Mouse (Mus musculus) fat pad, adult 2 months (tissue): ENCODE results near the gene E130308A19Rik.

Experiments
- DNase-seq: peaks from one replicate; pipeline ENCODE4 v3.0.0-alpha.2; 2011; ENCODE audit warnings: low read depth, low spot score; ENCODE audit errors: extremely low read depth

Gene E130308A19Rik

DNA sequence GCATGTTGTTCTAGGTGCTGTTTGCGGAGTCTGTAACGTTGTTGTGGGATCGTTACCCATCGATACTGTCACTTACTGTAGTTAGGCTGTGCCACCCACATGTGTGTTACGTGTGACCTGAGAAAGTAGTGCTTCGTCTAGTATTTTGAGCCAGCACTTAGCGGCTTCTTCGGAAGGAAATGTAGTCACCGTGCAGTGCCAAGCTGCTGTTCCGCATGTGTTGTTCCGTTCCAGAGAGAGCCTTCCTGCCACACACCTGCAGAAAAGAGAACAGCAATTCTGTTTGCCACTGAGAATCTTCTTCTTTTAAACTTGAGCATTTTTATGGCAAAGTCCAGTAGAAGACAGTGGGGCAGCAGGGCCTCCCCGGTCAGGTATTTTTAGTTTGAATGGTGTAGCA lies 100.5 kb downstream of the E130308A19Rik start:
- DNase-seq: no peak

DNA sequence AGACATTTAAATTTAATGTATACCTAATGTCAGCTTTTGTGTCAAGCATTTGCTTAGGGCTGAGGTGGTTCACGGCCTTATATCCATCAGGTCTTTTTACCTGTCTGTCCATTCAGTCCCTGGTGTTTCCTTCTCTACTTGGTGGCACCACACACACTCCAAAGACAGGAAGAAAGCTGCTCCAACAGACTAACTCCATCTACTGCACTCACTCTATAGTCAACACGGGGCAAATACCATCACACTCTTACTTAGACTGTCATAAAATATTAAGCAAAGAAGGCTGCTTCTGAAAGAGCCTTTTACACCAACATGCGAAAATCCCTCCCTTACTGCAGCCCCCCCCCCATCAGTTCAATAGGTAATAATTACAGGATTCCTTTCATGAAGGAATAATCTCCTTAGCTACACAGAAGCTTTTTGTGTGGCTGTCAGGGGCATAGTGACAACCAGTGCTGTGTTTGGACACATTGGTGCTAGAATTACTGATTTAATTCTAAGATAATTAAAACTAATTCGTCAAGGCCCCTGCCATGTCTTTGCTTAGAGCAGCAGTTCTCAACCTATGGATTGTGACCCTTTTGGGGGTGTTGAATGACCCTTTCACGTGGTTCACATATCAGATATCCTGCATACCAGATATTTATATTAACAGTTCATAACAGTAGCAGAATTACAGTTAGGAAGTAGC lies 101.3 kb downstream of the E130308A19Rik start:
- no peak for DNase-seq

GRCm38 (mm10) chr4:59727878-59728261 lies 101.9 kb downstream of the E130308A19Rik start:
- DNase-seq: no peak

DNA sequence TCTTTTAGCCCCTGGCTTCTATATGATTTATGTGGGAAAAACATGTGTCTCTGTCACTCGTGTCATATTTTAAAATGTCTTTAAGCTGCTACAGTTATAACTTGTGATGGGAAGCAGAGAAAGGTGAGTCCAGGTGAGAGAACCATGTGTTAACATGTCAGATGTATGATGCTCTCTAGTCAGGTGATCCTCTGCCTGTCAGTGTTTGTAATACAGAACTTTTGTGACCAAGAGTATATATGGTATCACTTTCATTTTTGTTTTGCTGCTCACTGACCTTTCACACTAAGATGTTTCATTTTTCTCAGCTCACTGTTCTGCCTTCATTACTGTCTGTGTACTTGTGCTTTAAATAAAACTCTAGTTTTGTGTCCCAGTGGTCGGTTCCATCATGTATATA lies 102.8 kb downstream of the E130308A19Rik start:
- DNase-seq: no peak

GRCm38 (mm10) chr4:59731544-59731943 lies 105.5 kb downstream of the E130308A19Rik start:
- no peak for DNase-seq

DNA sequence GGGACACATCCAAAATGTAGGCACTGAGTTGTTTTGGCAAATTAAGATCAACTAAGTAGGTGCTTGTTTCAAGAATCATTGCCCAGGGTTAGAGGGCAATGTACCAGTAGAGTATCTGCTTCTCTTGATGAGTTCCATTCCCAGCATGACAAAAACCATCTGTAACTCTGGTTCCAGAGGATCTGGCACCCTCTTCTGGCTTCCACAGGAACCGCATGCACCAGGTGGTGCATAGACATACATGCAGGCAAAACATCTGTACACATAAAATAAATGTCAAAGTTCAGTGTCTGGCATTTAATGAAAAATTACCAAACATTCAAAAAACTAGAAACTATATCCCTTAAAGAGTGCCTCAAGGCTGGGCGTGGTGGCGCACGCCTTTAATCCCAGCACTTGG lies 113.3 kb downstream of the E130308A19Rik start:
- DNase-seq: no peak

DNA sequence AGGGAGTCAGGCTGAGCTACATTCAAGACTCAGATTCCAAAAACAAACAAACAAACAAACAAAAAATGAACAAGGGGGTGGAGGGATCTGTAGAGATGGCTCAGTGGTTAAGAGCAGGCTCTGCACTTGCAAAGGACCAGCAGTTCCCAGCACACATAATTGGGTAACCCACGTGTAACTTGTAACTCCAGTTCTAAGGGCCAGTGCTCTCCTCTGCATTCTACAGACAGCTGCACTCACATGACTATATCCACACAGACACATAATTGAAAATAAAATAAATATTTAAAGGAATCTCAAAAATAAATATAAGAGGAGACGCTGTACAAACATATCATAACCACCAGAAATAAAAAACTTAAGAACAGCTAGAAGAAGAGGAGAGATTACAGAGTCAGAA lies 113.9 kb downstream of the E130308A19Rik start:
- DNase-seq: no peak

- no peak for DNase-seq
Measured at GRCm38 (mm10) chr4:59753491-59754140, 127.6 kb downstream of the E130308A19Rik start.

GRCm38 (mm10) chr4:59756332-59757082 lies 130.5 kb downstream of the E130308A19Rik start:
- peak; percentile 67 for DNase-seq

DNA sequence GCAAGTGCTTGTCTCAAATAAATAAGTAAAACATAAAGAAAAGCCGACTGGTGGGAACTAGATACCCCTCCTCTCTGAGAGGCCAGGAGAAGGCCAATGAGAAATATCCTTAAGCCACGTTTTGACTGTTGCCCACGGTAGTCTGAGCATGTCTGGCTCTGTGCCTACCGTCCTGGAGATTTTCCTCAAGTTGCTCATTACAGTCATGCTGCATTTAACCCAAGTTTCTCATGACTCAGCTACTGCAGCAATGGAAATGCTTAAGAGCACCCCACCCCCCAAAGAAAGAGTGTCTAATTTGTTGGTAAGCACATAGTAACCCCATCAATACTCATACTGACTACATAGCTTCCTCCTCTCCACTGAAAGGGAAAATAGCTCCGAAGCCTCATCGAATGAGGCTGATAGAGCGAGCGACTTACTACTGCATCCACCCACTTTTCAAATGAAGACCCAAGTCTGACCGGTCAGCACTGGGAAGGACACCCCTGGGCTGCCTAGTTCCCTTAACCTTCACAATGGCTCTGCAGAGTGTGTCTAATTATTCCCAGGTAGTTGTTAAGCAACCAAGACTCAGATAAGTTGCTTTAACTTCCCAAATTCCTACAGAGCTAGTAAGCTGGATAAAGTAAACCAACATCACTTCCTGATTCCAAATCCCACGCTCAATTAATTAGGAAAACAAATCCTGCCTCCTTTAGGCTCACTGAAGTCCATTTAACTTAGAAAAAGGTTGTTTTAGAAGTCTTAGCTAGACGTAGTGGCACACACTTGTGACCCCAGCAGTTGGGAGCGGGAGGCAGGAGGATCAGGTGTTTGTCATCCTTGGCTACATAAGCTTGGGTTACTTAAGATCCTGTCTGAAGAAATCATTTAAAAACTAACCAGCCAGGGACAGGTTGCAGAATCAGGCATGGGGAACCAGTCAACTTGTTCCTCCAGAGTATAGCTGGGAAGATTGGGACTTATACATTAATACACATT lies 131.7 kb downstream of the E130308A19Rik start:
- DNase-seq: peak; percentile 43

DNA sequence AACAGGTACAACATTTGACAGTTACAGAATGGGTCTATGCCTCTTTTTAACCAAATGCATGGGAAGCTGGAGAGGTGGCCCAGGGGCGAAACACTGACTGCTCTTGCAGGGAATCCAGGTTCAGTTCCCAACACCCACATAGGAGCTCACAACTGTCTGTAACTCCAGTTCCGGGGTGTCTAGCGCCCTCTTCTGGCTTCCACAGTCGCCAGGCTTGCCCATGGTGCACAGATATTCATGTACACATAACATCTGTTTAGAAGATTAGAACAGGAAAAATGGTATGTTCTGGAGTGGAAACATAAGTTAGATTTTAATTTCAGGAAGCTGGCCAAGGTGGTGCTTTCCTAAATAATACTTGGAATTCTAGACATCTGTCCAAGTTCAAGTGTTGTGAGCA lies 134.0 kb downstream of the E130308A19Rik start:
- DNase-seq: no peak

- no peak for DNase-seq
Measured at GRCm38 (mm10) chr4:59760636-59761364, 134.8 kb downstream of the E130308A19Rik start.

- no peak for DNase-seq
Measured at GRCm38 (mm10) chr4:59761365-59761729, 135.3 kb downstream of the E130308A19Rik start.

DNA sequence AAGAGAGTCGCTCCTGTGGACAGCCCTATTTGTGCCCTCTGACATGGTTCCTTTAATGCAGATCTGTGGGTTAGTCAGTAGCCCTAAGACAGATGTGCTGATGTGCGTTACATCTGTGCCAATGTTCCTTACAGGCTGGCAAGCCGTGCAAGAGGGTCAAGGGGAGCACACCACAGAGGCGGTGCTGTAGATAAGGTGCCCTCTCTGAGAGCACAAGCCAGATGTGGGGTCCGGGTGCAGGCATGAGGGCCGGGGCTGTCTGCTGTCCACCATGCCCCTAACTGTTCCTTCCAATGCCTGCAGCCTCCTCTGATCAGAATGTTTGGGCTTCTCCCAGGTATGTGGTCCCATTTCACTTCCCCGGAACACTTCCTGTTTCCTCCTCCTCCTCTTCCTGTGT lies 138.9 kb downstream of the E130308A19Rik start:
- no peak for DNase-seq

DNA sequence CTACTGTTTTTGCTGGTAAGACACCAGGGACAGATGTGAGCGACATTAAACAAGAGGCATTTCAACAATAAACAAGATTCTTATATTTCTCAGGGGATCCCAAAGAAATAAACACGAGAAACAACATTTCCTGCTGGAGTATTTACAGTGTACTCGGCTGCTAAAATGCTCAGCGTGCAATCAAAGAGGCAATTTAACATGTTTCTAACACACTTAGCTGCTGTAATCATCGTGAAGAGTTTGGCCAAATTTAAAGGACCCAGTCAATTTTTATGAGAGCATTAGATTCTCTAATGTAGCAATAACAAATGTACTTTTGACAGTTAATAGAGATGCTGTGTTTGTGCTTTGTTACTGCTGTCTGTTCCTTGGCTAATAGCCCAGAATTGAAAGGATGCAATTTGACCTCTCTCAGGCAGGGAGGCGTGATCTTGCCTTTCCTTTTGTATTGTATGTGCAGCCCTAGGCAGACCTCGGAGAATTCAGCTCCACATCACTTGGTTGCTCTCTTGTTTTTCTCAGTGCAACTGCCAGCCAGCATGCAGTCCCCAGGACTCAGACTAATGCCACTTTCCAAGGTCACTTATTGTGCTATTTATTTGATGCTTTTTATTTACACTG lies 139.5 kb downstream of the E130308A19Rik start:
- no peak for DNase-seq

- DNase-seq: no peak
Measured at GRCm38 (mm10) chr4:59767717-59768116, 141.7 kb downstream of the E130308A19Rik start.

GRCm38 (mm10) chr4:59772171-59772879 lies 146.3 kb downstream of the E130308A19Rik start:
- no peak for DNase-seq

DNA sequence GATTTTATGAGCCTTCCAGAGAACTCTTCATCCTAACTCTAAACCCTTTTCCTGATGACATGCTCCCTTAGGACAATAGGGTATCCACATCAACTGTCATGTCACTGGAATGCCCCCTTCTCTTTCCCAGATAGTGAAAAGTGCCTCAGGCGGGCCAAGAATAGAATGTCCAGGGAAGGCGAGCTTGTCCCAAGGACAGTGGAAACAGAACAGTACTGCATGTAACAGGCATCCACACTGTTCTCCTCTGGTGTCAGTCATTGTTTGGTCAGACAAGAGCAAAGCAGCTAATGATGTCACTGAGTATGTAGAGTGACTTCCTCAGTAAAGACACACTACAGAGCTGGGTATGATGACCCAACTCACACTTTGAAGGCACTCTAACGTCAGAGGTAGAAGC lies 151.8 kb downstream of the E130308A19Rik start:
- DNase-seq: no peak

GRCm38 (mm10) chr4:59780568-59780967 lies 154.6 kb downstream of the E130308A19Rik start:
- DNase-seq: no peak
